Mouse (Mus musculus): ENCODE measurements around the gene Tuba3a.
A peak's percentile ranks its signal among the peaks of the same experiment; 100 is the strongest.

The Tuba3a gene

GRCm38 (mm10) chr6:125285890-125286289, at the start of gene Tuba3a:
Gene Tuba3a, minus strand, starts transcription at chr6:125286042.
- DNase-seq (ENCODE audit: low spot score in 2 of 2) = no peak

GRCm38 (mm10) chr6:125334356-125334755, 48.5 kb upstream of the Tuba3a start:
- no peak for DNase-seq (ENCODE audit: low spot score in 2 of 2)

DNA sequence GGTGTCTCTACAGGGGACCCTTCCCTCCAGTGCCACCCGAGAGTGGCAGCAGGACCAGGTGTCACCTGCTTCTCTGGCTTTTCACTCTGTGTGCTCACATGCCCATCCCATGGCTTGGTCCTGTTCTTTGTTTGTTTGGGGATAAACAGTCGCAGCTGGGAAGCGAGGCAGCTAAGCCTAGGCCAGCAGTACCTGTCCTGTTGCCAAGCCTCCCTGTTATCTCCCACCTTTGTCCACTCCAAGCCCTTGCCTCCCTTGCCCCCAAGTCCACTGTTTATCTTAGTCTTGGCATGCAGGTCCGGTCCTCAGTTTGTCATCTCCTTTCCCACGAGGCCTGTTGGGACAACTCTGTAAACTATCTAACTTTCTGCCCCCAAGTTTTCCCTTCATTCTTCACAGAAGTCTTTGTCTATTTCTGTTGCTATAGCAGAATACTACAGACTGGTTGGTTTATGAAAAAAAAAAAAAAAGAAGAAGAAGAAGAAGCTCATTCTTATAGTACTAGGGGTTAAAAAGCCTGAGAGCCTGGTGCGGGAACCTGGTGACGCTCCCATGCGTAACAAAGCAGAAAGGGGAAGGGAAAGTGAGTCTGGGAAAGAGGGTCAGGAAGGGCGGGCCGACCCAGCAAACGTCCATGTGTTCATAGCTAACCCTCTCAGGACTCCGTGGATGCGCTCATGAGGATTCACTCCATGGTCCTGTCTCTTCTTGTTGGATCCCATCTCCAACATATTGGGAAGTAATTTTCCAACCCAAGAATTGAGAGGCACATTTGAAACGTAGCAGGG, 47.5 kb upstream of the Tuba3a start:
- no peak for DNase-seq (ENCODE audit: low spot score in 2 of 2)

GRCm38 (mm10) chr6:125330626-125331326, 44.9 kb upstream of the Tuba3a start:
- peak; percentile 25 to 74 for DNase-seq (ENCODE audit: low spot score in 2 of 2)

GRCm38 (mm10) chr6:125328243-125328642, 42.4 kb upstream of the Tuba3a start:
- DNase-seq (ENCODE audit: low spot score in 2 of 2) = no peak

DNA sequence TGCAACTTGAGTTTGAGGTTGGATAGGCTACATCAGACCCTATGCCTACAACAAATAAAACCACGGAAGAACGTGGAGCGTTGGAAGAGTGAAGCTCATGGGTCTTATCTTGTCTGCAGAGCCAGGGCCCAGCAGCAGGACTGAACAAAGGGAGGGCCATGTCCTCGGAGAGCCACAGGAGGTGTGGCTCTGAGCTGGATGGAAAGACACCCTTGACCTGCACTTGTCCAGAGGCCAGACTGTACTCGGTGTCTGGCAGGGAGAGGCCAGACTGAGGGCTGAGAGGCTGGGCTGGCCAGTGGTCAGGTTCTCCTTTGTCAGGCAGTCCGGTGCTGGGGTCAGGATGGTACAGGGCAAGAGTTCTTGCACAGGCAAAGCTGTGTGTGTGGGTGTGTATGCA, 39.5 kb upstream of the Tuba3a start:
- no peak for DNase-seq (ENCODE audit: low spot score in 2 of 2)

DNA sequence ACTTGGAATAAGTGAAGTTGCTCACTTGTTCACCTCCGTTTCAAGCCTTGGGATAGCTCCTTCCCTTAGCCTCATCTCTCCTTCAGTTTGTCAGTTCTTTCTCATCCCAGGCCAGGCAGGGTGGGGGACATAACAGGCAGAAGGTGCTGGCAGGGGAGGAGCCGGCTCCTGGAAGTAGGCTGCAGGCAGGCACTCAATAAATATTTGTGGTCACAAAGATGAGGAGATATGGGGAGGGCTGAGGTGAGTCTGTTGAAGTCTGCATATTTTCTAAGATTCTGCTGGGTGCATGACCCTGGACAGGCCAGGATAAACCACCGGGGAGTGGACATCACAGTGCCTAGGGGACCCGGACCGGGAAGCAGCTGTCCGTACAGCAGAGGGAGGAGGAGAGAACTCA, 37.7 kb upstream of the Tuba3a start:
- no peak for DNase-seq (ENCODE audit: low spot score in 2 of 2)

- DNase-seq (ENCODE audit: low spot score in 2 of 2) = no peak
Observed at GRCm38 (mm10) chr6:125322794-125323193, 37.0 kb upstream of the Tuba3a start.

DNA sequence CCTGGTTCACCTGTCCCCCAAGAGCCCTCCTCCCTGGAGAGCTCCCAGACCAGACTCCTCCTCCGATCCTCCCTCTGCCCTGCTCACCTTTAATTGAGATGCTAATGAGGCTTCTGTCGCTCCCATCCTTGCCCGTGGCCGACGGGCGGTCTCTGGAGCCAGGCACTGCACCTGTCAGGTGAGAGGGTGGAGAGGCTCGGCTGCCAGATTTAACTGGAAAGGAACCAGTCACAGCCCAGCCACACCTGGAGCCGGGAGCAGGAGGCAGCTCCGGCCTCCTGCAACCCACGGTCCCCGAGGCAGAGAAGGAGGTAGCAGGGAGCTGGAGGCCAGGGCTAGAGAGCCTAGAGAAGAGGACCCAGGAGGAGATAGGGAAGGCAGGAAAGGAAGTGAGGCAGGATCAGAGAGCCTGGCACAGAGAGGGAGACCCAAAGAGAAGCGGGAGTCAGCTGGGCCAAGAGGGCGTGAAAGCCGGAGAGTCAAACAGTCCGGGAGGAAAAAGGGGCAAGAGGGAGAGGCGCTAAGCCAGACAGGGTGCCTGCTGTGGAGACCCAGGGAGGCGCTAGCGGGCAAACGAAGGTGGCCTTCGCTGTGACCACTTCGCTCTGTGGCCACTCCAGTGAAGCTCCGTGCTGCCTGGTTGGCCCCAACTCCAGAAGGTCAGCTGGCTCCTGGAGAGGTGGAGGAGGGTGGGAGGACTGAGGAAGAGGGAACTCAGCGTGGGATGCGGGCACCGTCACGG, 35.4 kb upstream of the Tuba3a start:
- no peak for DNase-seq (ENCODE audit: low spot score in 2 of 2)

GRCm38 (mm10) chr6:125320323-125320722, 34.5 kb upstream of the Tuba3a start, which contains the start of gene Scnn1a:
Gene Scnn1a, plus strand, starts transcription at chr6:125320659.
- no peak for DNase-seq (ENCODE audit: low spot score in 2 of 2)

GRCm38 (mm10) chr6:125319919-125320296, 34.1 kb upstream of the Tuba3a start:
- no peak for DNase-seq (ENCODE audit: low spot score in 2 of 2)

DNA sequence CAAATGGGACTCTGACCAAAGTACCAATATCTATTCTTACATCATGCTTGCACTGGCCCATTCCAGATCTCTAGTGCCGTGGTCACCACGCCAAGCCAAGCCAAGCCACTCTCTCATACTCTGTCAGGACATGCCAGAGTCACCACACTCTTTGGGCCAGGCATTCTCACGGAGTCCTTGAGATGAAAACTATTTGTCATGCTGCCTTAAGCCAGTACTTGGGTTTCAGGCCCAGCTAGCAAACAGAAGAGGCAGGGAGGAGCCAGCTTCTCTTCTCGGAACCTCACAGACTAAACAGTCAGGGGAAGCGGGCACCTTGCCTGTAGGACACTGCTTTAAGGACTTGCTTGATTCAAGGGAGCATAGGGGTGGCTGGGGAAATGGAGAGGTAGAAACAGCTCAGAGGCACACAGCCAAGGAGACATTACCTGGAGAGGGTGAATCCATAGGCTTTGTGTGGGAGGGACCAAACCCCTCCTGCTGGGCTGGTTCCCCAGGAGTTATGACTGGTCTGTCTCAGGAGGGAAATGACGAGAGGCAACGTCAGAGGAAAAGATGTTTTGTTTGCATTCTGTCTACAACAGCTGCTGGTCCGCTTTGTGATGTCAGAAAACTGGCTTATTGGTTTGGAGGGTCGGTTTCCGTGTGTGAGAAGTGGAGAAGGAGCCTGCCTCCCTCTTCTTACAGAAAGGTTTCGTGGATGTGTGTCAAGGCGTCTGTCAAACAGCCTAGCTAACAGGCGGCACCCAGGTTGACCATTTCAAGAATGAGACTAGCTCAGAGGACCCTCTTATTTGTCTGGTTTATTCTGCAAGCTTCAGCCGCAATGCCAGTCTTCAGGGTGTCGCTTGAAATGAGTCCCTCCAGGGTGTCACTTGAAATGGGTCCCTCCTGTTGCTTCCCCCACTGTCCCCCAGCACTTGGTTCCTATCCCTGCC, 33.4 kb upstream of the Tuba3a start:
- DNase-seq (ENCODE audit: low spot score in 2 of 2) = no peak

GRCm38 (mm10) chr6:125317077-125317476, 31.2 kb upstream of the Tuba3a start:
- DNase-seq (ENCODE audit: low spot score in 2 of 2) = no peak

GRCm38 (mm10) chr6:125314746-125315145, 28.9 kb upstream of the Tuba3a start:
- DNase-seq (ENCODE audit: low spot score in 2 of 2) = no peak

DNA sequence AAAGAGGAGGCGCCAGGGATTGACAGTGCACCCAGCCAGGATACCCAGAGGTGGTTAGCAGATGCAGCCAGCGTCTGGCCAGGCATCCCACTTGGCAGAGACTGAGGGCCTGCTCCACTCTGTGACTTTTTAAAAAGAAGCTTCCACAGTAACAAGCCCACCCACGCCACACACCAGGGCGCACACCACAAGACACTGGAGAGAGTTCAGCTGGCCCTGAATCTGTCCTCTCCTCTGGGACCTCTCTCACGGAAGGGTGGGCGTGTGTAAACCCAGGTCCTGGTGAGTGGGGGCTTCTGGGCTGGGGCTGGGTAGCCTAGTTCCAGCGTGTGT, 28.4 kb upstream of the Tuba3a start:
- no peak for DNase-seq (ENCODE audit: low spot score in 2 of 2)

DNA sequence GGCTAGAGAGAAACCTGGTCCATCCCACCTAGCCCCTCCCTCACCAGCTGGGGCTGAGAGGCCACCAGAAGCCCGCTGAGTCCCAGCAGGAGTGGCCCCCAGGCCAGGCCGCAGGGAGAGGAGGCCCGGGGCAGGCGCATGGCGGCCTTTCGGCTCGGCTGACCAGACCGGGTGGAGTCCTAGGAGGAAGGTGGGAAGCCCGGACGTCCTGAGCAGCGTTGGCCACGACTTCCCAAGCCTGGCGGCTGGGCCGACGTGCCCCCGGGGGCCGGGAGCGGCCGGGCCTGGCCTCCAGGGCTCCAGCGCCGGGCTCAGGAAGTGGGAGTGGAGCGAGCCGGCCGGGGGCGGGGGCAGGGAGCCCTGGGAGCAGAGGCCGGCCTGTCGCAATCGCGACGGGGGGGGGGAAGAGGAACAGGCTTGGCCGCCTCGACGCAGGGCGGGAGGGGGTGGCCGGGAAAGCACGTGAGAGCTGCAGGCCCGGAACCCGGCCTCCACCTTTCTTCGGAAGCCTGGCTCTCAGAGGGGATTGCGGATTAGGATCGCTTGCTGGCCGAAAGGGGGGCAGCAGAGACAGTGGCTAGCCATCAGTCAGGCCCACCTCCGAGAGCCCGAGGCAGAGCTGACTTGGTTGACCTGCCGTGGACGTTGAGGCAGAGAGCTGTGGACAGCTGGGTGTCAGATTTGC, 27.8 kb upstream of the Tuba3a start, which contains the start of gene Ltbr:
TSS of gene Ltbr (minus strand) at position 340 of the 685 bp plus-strand sequence.
- DNase-seq (ENCODE audit: low spot score in 2 of 2) = peak in 1 of 2 experiments; percentile 8

DNA sequence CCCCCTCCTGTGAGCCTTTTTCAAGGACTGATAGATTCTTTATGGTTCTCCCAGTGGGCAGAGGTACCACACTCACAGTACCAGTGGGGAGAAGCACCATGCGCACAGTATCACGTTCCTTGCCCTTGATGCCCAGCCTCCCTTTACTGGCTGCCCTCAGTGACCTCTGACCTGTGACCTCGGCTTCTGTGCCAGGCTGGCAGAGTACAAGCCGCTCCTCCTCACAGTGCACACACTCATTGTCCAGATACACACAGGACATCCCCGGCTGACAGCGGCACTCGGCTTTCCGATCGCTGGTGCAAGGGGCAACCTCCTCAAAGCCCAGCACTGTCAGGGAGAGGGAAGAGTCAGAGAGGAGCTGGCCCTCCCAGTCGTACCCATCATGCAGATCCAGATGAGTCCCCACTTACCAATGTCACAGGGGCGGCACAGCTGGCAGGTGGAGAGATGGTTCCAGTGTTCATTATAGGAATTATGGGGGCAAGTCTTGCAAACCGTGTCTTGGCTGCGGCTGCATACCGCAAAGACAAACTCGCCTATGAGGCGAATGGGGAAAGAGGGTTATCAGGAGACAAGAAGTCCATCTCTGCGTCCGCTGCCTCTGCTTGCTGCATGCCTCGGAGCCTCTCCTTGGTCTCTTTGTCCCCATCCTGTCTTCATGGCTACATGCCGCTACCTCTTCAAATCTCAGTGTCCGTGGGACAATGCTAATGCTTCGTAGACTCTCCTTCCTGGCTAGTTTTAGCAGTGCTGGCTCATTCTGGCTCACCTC, 26.9 kb upstream of the Tuba3a start:
- no peak for DNase-seq (ENCODE audit: low spot score in 2 of 2)

DNA sequence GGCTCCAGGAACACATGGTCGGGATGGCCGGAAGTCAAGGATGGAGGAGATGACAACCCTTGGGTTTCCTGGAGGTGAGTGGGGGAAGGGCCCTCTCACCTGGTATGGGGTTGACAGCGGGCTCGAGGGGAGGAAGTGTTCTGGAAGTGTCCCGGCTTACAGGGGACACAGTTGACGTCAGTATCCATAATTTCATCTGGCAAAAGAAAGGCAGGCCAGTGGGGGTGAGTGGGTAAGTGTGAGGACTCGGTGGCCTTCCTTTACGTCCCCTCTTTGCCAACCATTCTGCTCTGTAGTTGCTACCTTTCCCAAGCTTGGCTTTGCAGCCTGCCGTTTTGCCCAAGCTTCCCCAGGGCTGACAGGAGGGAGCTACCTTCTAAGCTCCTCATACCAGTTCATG, 26.3 kb upstream of the Tuba3a start:
- no peak for DNase-seq (ENCODE audit: low spot score in 2 of 2)

DNA sequence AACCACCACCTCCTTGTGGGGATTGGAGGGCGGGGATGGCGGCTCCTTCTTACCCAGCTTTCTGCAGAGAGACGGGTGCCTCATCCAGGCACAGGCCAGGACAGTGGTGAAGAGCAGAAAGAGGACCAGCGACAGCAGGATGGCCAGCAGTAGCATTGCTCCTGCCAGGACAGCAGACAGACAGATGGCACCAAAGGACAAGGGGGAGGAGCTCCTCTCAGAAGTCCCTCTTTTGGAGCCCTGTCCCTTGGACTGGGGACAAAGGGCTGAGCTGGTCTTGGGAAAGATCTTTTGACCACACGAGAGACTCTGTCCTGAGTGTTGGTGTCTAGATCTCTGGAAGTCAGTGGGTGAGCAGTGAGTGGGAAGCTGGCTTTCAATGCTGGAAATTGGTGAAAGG, 23.6 kb upstream of the Tuba3a start:
- DNase-seq (ENCODE audit: low spot score in 2 of 2) = no peak

DNA sequence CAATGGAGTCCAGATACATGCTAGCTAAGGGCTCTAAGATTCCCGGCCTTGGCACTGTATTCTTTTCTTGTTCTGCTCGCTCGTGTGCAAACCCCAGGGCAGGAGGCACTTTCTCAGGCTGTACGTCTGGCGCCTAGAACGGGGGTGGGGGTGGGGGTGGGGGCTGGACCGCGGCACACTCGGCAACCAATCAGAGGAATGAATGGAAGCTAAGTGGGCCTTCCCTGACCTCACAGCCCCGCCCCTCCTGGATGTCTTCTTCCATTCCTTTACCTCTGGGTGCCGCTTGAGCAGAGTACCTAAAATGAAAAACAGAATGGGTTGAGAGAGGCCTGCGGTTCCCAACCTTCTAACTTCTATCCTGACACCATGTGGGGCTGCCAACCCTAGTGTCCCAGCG, 23.1 kb upstream of the Tuba3a start:
- DNase-seq (ENCODE audit: low spot score in 2 of 2) = no peak
